Mouse (Mus musculus) spleen, adult 2 months (tissue): Measurements from ENCODE around the gene Lama1. TPM values are rescaled to one million over a fixed set of nuclear protein-coding genes. Genes with fewer than 3 reads are reported as not detected.

ENCODE experiments used
- DNase-seq, 2 experiments: peaks; one replicate each; pipeline versions ENCODE4 v3.0.0 to v3.0.0-alpha.2; 2012 to 2021; ENCODE audit warnings: low spot score in 2 of 2, low read depth in 1 of 2
- H3K27ac ChIP-seq: fragments of 200-500 bp; 2 replicates; pipeline ENCODE4 v1.5.1; 2012; ENCODE audit warnings: low read length, inconsistent platforms; ENCODE audit not compliant: insufficient read depth
- H3K27me3 ChIP-seq: fragments of 200-500 bp; 2 replicates; pipeline ENCODE4 v1.6.1; 2012; ENCODE audit warnings: mild to moderate bottlenecking, moderate library complexity, low read length, inconsistent platforms; ENCODE audit not compliant: control insufficient read depth, insufficient read depth
- H3K36me3 ChIP-seq: fragments of 200-500 bp; 2 replicates; pipeline ENCODE4 v1.6.1; 2012; ENCODE audit warnings: mild to moderate bottlenecking, low read length, inconsistent platforms; ENCODE audit not compliant: control insufficient read depth, insufficient read depth
- H3K4me1 ChIP-seq: fragments of 200-500 bp; 2 replicates; pipeline ENCODE4 v1.6.1; 2011; ENCODE audit warnings: inconsistent platforms; ENCODE audit not compliant: control insufficient read depth, insufficient read depth, insufficient read length
- H3K4me3 ChIP-seq: fragments of 200-500 bp; 2 replicates; pipeline ENCODE4 v1.5.1; 2011; ENCODE audit warnings: mild to moderate bottlenecking, inconsistent platforms; ENCODE audit not compliant: insufficient read depth, insufficient read length; ENCODE audit errors: extremely low read depth
- CTCF ChIP-seq: fragments of 200-500 bp; IDR thresholded peaks from 2 replicates; pipeline ENCODE4 v1.5.1; 2011; ENCODE audit warnings: mild to moderate bottlenecking, inconsistent platforms; ENCODE audit not compliant: insufficient read depth, insufficient read length, insufficient replicate concordance; ENCODE audit errors: extremely low read depth
- POLR2A ChIP-seq: fragments of 200-500 bp; IDR thresholded peaks from 2 replicates; pipeline ENCODE4 v1.6.1; 2011; ENCODE audit warnings: low read depth, low read length, inconsistent platforms
- WGBS: fragments of 180-500 bp; shearing (Covaris S2); methylation state at CpG from one replicate; pipeline ENCODE4 v1.1.7; 2018; 5-methylcytosine and 5-hydroxymethylcytosine counted together
- polyA plus RNA-seq: library from polyadenylated mRNA; depleted of rRNA; stranded (reverse); fragments of >200 nt; gene quantifications from 2 replicates; pipeline ENCODE4 v1.2.3, GENCODE M21; 2012

Lama1 gene
- polyA plus RNA-seq, 1 experiment, result 0.12 TPM

DNA sequence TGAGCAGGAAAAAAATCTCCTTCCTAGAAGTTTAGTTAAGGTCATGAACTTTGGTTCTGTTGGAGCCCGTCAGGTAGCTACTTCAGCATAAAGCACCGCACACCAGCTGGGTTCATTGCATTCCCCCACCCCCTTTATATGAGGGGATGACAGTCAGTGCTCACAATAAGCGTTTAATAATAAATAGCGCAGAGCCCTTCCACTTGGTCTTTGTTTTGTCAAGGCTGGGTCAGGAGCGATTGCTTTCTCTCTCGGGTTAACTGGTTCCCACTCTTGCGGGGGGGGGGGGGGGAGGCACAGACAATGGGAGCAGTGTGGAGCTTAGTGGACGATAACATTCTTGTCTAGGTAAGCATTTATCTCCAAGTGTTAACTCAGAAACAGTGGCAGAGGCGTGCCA, 4.7 kb downstream of the Lama1 start:
- WGBS, result 78% methylated on average over 9 of the region's 9 CpGs
- H3K27ac ChIP-seq, result no peak overlapping the region
- H3K4me3 ChIP-seq, result no peak overlapping the region
- H3K36me3 ChIP-seq, result no peaks in the 10 kb centered on the region
- no peaks in the 10 kb centered on the region for H3K4me1 ChIP-seq
- TF ChIP-seq CTCF (no peak), POLR2A (no peak)
- no peaks in the 10 kb centered on the region for H3K27me3 ChIP-seq
- no peak for DNase-seq

DNA sequence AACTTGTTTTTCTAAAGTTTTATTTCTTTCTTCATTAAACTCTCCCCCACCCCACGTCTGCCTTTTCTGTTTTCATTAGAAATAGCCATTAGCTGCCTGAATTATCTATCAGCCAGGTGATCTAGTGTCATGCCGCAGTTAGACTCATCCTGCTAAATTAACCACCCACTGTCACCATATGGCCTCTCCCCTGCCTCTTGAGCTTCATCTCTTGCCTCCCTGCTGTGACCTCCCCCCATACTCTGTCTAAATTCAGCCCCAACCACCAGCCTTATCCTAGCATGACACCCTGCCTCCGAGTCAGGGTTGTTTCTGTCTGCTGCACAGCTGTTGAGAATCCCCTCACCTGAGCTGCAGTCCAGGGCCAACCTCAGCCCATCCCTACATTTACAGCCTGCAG, 5.9 kb downstream of the Lama1 start:
- Histone ChIP-seq H3K27me3 (no peaks in the 10 kb centered on the region), H3K4me1 (no peaks in the 10 kb centered on the region), H3K4me3 (no peak overlapping the region), H3K27ac (no peak overlapping the region), H3K36me3 (no peaks in the 10 kb centered on the region)
- DNase-seq, result no peak
- no peak for TF ChIP-seq POLR2A
- TF ChIP-seq CTCF, result no peak
- WGBS, result 64% methylated on average over 3 of the region's 3 CpGs

- TF ChIP-seq POLR2A, result no peak
- TF ChIP-seq CTCF, result no peak
- H3K27me3 ChIP-seq, result no peaks in the 10 kb centered on the region
- WGBS, result 64% methylated on average over 10 of the region's 10 CpGs
- no peak overlapping the region for H3K27ac ChIP-seq
- no peaks in the 10 kb centered on the region for H3K4me1 ChIP-seq
- no peak overlapping the region for H3K4me3 ChIP-seq
- no peaks in the 10 kb centered on the region for H3K36me3 ChIP-seq
- DNase-seq, result no peak
Measured at GRCm38 (mm10) chr17:67705035-67705769, 8.1 kb downstream of the Lama1 start.

GRCm38 (mm10) chr17:67706372-67706771, 9.3 kb downstream of the Lama1 start:
- H3K27ac ChIP-seq, result no peak overlapping the region
- DNase-seq, result no peak
- TF ChIP-seq POLR2A (no peak), CTCF (no peak)
- H3K4me3 ChIP-seq, result no peak overlapping the region
- no peaks in the 10 kb centered on the region for H3K4me1 ChIP-seq
- no peaks in the 10 kb centered on the region for H3K27me3 ChIP-seq
- 89% methylated on average over 5 of the region's 5 CpGs for WGBS
- H3K36me3 ChIP-seq, result no peaks in the 10 kb centered on the region

GRCm38 (mm10) chr17:67707793-67708364, 10.8 kb downstream of the Lama1 start:
- Histone ChIP-seq H3K4me1 (no peaks in the 10 kb centered on the region), H3K36me3 (no peaks in the 10 kb centered on the region), H3K27ac (no peak overlapping the region), H3K27me3 (no peaks in the 10 kb centered on the region), H3K4me3 (no peak overlapping the region)
- no peak for TF ChIP-seq CTCF
- TF ChIP-seq POLR2A, result no peak
- DNase-seq, result no peak
- WGBS, result 86% methylated on average over 13 of the region's 13 CpGs

GRCm38 (mm10) chr17:67710377-67710781, 13.3 kb downstream of the Lama1 start:
- Histone ChIP-seq H3K27ac (no peak overlapping the region), H3K36me3 (no peaks in the 10 kb centered on the region), H3K27me3 (no peaks in the 10 kb centered on the region), H3K4me1 (no peaks in the 10 kb centered on the region), H3K4me3 (no peak overlapping the region)
- TF ChIP-seq CTCF, result no peak
- no peak for TF ChIP-seq POLR2A
- WGBS, result 76% methylated on average over 6 of the region's 6 CpGs
- DNase-seq, result no peak

GRCm38 (mm10) chr17:67711361-67711760, 14.3 kb downstream of the Lama1 start:
- H3K4me3 ChIP-seq, result no peak overlapping the region
- TF ChIP-seq CTCF (no peak), POLR2A (no peak)
- no peak overlapping the region for H3K27ac ChIP-seq
- H3K27me3 ChIP-seq, result no peaks in the 10 kb centered on the region
- H3K4me1 ChIP-seq, result no peaks in the 10 kb centered on the region
- 62% methylated on average over 4 of the region's 4 CpGs for WGBS
- DNase-seq, result no peak
- H3K36me3 ChIP-seq, result no peaks in the 10 kb centered on the region
